Mouse (Mus musculus) forebrain, postnatal 0 days (tissue): Measurements from ENCODE around the gene Ankrd61. TPM values are rescaled to one million over a fixed set of nuclear protein-coding genes. Genes with fewer than 3 reads are reported as not detected.

Source experiments
- ATAC-seq: fragments of 200-750 bp; cut with Nextera tagmentation; 2 replicates; pipeline ENCODE4 v1.8.0; 2017; ENCODE audit warnings: mild to moderate bottlenecking, moderate library complexity
- DNase-seq: peaks from one replicate; pipeline ENCODE4 v3.0.0-alpha.2; 2015
- H3K27ac ChIP-seq: fragments of 300-500 bp; sonication (generic); 2 replicates; pipeline ENCODE4 v1.5.1; 2014; ENCODE audit warnings: low read depth, mild to moderate bottlenecking, antibody characterized with exemption, low read length, moderate library complexity, mixed read lengths
- H3K27me3 ChIP-seq: fragments of 300-500 bp; sonication (generic); 2 replicates; pipeline ENCODE4 v1.6.1; 2014; ENCODE audit warnings: mild to moderate bottlenecking, low read length, mixed read lengths; ENCODE audit not compliant: insufficient read depth
- H3K36me3 ChIP-seq: fragments of 300-500 bp; sonication (generic); 2 replicates; pipeline ENCODE4 v1.6.1; 2014; ENCODE audit warnings: mild to moderate bottlenecking, moderate library complexity; ENCODE audit not compliant: insufficient read depth
- H3K4me1 ChIP-seq: fragments of 300-500 bp; sonication (generic); 2 replicates; pipeline ENCODE4 v1.6.1; 2014; ENCODE audit warnings: antibody characterized with exemption; ENCODE audit not compliant: insufficient read depth
- H3K4me2 ChIP-seq: fragments of 300-500 bp; sonication (generic); 2 replicates; pipeline ENCODE4 v1.6.1; 2014; ENCODE audit warnings: low read depth, mild to moderate bottlenecking, moderate library complexity
- H3K4me3 ChIP-seq: fragments of 300-500 bp; sonication (generic); 2 replicates; pipeline ENCODE4 v1.5.1; 2014; ENCODE audit warnings: low read depth, low read length, mixed read lengths
- H3K9ac ChIP-seq: fragments of 300-500 bp; sonication (generic); 2 replicates; pipeline ENCODE4 v1.6.1; 2014; ENCODE audit warnings: mild to moderate bottlenecking
- H3K9me3 ChIP-seq: fragments of 300-500 bp; sonication (generic); 2 replicates; pipeline ENCODE4 v1.6.1; 2016; ENCODE audit warnings: low read length
- CTCF ChIP-seq: sonication (generic); IDR thresholded peaks from 2 replicates; pipeline ENCODE4 v1.5.1; 2016; ENCODE audit warnings: antibody characterized with exemption, control low read depth, low read depth
- WGBS: fragments of 180-500 bp; shearing (Covaris S2); extraction: QIAGEN DNeasy Blood & Tissue Kit; methylation state at CpG from one replicate; pipeline ENCODE4 v1.1.7; 2014; 5-methylcytosine and 5-hydroxymethylcytosine counted together
- polyA plus RNA-seq: library from polyadenylated mRNA; unstranded; fragments of >200 nt; fragmentation: Nextera tagmentation; extraction: Ambion mirVana; gene quantifications from 2 replicates; pipeline ENCODE4 v1.2.1, GENCODE M21; 2015
- total RNA-seq: library from RNA; depleted of rRNA; stranded (reverse); fragments of >200 nt; gene quantifications from 2 replicates; pipeline ENCODE4 v1.2.3, GENCODE M21; 2014; rRNA removed

Ankrd61 gene
- not detected in 2 replicates for total RNA-seq
- 0.13 TPM in 1 of 2 replicates, not detected in the other for polyA plus RNA-seq

GRCm38 (mm10) chr5:143897635-143898330, at the start of gene Ankrd61:
Gene Ankrd61 (minus strand): TSS chr5:143897685.
- ATAC-seq (no peak), DNase-seq (no peak)
- Histone ChIP-seq H3K4me1 (no peaks in the 10 kb centered on the region), H3K4me2 (no peak within 1 kb of the TSS), H3K36me3 (peaks cover 70% of the 10 kb centered on the region), H3K4me3 (no peak within 1 kb of the TSS), H3K27me3 (no peaks in the 10 kb centered on the region), H3K9me3 (no peaks in the 10 kb centered on the region), H3K9ac (no peak within 1 kb of the TSS), H3K27ac (no peak within 1 kb of the TSS)
- 88% methylated on average over 14 of the region's 14 CpGs for WGBS
- TF ChIP-seq CTCF: no peak

GRCm38 (mm10) chr5:143943231-143944125, 46.0 kb upstream of the Ankrd61 start:
- Histone ChIP-seq H3K27ac (peak overlapping the region; percentile 90), H3K4me3 (no peak overlapping the region), H3K4me1 (peaks cover 8% of the 10 kb centered on the region), H3K4me2 (0 out of 2 replicates have a peak overlapping the region, but pooled peaks have one; percentile 21), H3K27me3 (no peaks in the 10 kb centered on the region), H3K9me3 (no peaks in the 10 kb centered on the region), H3K36me3 (no peaks in the 10 kb centered on the region), H3K9ac (no peak overlapping the region)
- WGBS: 67% methylated on average over 14 of the region's 14 CpGs
- TF ChIP-seq CTCF: no peak
- ATAC-seq: peak; percentile 93
- peak; percentile 87 for DNase-seq

DNA sequence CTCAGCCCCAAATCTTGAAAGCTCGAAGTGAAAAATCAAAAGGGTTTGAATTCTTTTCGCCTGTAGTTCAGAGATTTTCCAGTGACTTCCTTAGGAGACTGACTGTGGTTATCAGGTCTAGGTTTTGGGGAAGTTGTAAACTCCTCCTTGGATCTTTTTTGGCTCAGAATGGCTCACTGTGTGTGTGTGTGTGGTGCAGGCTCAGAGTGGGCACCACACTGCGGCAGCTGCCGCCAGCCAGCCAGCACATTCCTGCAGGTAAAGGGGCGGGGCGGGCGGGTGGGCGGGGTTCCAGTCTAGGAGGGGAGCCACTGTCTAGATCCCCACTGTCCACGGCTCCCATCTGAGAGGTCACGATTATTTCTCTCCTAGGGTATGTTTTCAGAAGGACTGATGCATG, 44.1 kb upstream of the Ankrd61 start:
- H3K4me3 ChIP-seq: no peak overlapping the region
- no peak for ATAC-seq
- H3K4me1 ChIP-seq: peaks cover 8% of the 10 kb centered on the region
- no peak overlapping the region for H3K27ac ChIP-seq
- no peaks in the 10 kb centered on the region for H3K27me3 ChIP-seq
- no peaks in the 10 kb centered on the region for H3K9me3 ChIP-seq
- no peaks in the 10 kb centered on the region for H3K36me3 ChIP-seq
- H3K9ac ChIP-seq: no peak overlapping the region
- TF ChIP-seq CTCF: no peak
- H3K4me2 ChIP-seq: no peak overlapping the region
- 22% methylated on average over 10 of the region's 10 CpGs for WGBS
- DNase-seq: no peak

DNA sequence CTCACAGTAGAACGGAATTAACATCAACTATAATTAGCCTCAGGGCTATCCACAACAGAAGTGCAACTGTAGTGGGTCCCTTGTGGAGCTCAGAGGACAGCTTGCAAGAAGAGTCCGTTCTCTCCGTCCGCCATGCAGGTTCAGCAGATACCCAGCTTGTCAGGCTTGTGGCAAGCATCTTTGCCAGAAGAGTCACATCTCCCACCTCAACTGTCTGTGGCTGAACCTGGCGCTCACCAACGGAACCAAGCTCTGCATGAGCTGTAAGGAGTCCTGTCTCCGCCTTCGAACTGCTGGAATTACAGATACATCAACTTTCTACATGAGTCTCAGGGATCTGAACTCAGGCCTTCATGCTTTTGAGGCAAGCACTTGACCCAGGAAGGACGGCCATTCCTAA, 38.7 kb upstream of the Ankrd61 start:
- no peaks in the 10 kb centered on the region for H3K27me3 ChIP-seq
- H3K9me3 ChIP-seq: no peaks in the 10 kb centered on the region
- DNase-seq (no peak), ATAC-seq (no peak)
- no peak overlapping the region for H3K27ac ChIP-seq
- no peak overlapping the region for H3K9ac ChIP-seq
- no peak overlapping the region for H3K4me2 ChIP-seq
- TF ChIP-seq CTCF: no peak
- H3K36me3 ChIP-seq: peaks cover 9% of the 10 kb centered on the region
- 86% methylated on average over 9 of the region's 9 CpGs for WGBS
- no peak overlapping the region for H3K4me3 ChIP-seq
- no peaks in the 10 kb centered on the region for H3K4me1 ChIP-seq

GRCm38 (mm10) chr5:143933875-143934274, 36.4 kb upstream of the Ankrd61 start:
- Histone ChIP-seq H3K27me3 (no peaks in the 10 kb centered on the region), H3K27ac (no peak overlapping the region), H3K4me1 (no peaks in the 10 kb centered on the region), H3K9me3 (no peaks in the 10 kb centered on the region), H3K36me3 (peaks cover 29% of the 10 kb centered on the region), H3K4me2 (no peak overlapping the region), H3K4me3 (no peak overlapping the region), H3K9ac (no peak overlapping the region)
- ATAC-seq (no peak), DNase-seq (no peak)
- TF ChIP-seq CTCF: peak; percentile 20; the same call in 1 of the 2 replicates
- 91% methylated on average over 1 of the region's 1 CpGs for WGBS

GRCm38 (mm10) chr5:143933414-143933813, 35.9 kb upstream of the Ankrd61 start:
- 0 out of 2 replicates have a peak overlapping the region, but pooled peaks have one; percentile 8 for H3K4me3 ChIP-seq
- WGBS: 82% methylated on average over 11 of the region's 11 CpGs

More at GRCm38 (mm10) chr5:143933414-143933813, 35.9 kb upstream of the Ankrd61 start:
- no peak for TF ChIP-seq CTCF
- no peak overlapping the region for H3K27ac ChIP-seq
- H3K36me3 ChIP-seq: peaks cover 34% of the 10 kb centered on the region
- DNase-seq (no peak), ATAC-seq (no peak)
- H3K4me1 ChIP-seq: no peaks in the 10 kb centered on the region
- no peaks in the 10 kb centered on the region for H3K27me3 ChIP-seq
- no peaks in the 10 kb centered on the region for H3K9me3 ChIP-seq
- H3K4me2 ChIP-seq: peak overlapping the region; percentile 29
- H3K9ac ChIP-seq: no peak overlapping the region
